Mouse (Mus musculus) midbrain, embryonic 16.5 days (tissue): Measurements from ENCODE around the gene Lrrc29. TPM values are rescaled to one million over a fixed set of nuclear protein-coding genes. Genes with fewer than 3 reads are reported as not detected.

ENCODE experiments used
- ATAC-seq: fragments of 200-750 bp; cut with Nextera tagmentation; 2 replicates; pipeline ENCODE4 v1.8.0; 2017; ENCODE audit warnings: moderate TSS enrichment
- H3K27ac ChIP-seq: fragments of 300-500 bp; sonication (generic); 2 replicates; pipeline ENCODE4 v1.5.1; 2014; ENCODE audit warnings: mild to moderate bottlenecking, low read length, mixed read lengths
- H3K27me3 ChIP-seq: fragments of 300-500 bp; sonication (generic); 2 replicates; pipeline ENCODE4 v1.6.1; 2014; ENCODE audit warnings: low read depth, low read length, mixed read lengths; ENCODE audit not compliant: control insufficient read depth, insufficient read depth
- H3K36me3 ChIP-seq: fragments of 300-500 bp; sonication (generic); 2 replicates; pipeline ENCODE4 v1.6.1; 2014; ENCODE audit warnings: mild to moderate bottlenecking, low read length, moderate library complexity, mixed read lengths; ENCODE audit not compliant: control insufficient read depth, insufficient read depth
- H3K4me1 ChIP-seq: fragments of 300-500 bp; sonication (generic); 2 replicates; pipeline ENCODE4 v1.6.1; 2014; ENCODE audit warnings: mild to moderate bottlenecking, low read length, mixed read lengths; ENCODE audit not compliant: control insufficient read depth, insufficient read depth
- H3K4me2 ChIP-seq: fragments of 300-500 bp; sonication (generic); 2 replicates; pipeline ENCODE4 v1.6.1; 2014; ENCODE audit warnings: mild to moderate bottlenecking, low read length, mixed read lengths
- H3K4me3 ChIP-seq: fragments of 300-500 bp; sonication (generic); 2 replicates; pipeline ENCODE4 v1.5.1; 2014; ENCODE audit warnings: low read depth, mild to moderate bottlenecking, low read length, moderate library complexity, mixed read lengths
- H3K9ac ChIP-seq: fragments of 300-500 bp; sonication (generic); 2 replicates; pipeline ENCODE4 v1.6.1; 2014; ENCODE audit warnings: low read depth, low read length, mixed read lengths
- H3K9me3 ChIP-seq: fragments of 300-500 bp; sonication (generic); replicated peaks from 2 replicates; pipeline ENCODE4 v1.6.1; 2014; ENCODE audit warnings: mild to moderate bottlenecking, low read length, mixed read lengths; ENCODE audit not compliant: control insufficient read depth, poor library complexity, severe bottlenecking
- WGBS: fragments of 180-500 bp; shearing (Covaris S2); extraction: QIAGEN DNeasy Blood & Tissue Kit; methylation state at CpG from one replicate; pipeline ENCODE4 v1.1.7; 2014; 5-methylcytosine and 5-hydroxymethylcytosine counted together
- polyA plus RNA-seq: library from polyadenylated mRNA; unstranded; fragments of >200 nt; fragmentation: Nextera tagmentation; extraction: Ambion mirVana; gene quantifications from 2 replicates; pipeline ENCODE4 v1.2.1, GENCODE M21; 2015

The Lrrc29 gene
- polyA plus RNA-seq, 1 experiment from 2014 or later: 0.83 TPM

- peaks cover 15% of the 10 kb centered on the region for H3K36me3 ChIP-seq
- no peaks in the 10 kb centered on the region for H3K27me3 ChIP-seq
- ATAC-seq: no peak
- H3K9ac ChIP-seq: no peak overlapping the region
- no peak overlapping the region for H3K4me2 ChIP-seq
- WGBS: 84% methylated on average over 11 of the region's 11 CpGs
- H3K4me3 ChIP-seq: no peak overlapping the region
- no peaks in the 10 kb centered on the region for H3K9me3 ChIP-seq
- H3K4me1 ChIP-seq: no peaks in the 10 kb centered on the region
- no peak overlapping the region for H3K27ac ChIP-seq
Measured at GRCm38 (mm10) chr8:105318662-105319190, 7.4 kb downstream of the Lrrc29 start.

- Histone ChIP-seq H3K4me3 (no peak overlapping the region), H3K9ac (no peak overlapping the region), H3K9me3 (no peaks in the 10 kb centered on the region), H3K27me3 (no peaks in the 10 kb centered on the region), H3K36me3 (peaks cover 15% of the 10 kb centered on the region), H3K4me2 (no peak overlapping the region), H3K4me1 (no peaks in the 10 kb centered on the region), H3K27ac (no peak overlapping the region)
- no peak for ATAC-seq
- 96% methylated on average over 4 of the region's 4 CpGs for WGBS
Measured at GRCm38 (mm10) chr8:105317941-105318340, 8.1 kb downstream of the Lrrc29 start.

- Histone ChIP-seq H3K36me3 (peaks cover 20% of the 10 kb centered on the region), H3K9me3 (no peaks in the 10 kb centered on the region), H3K27me3 (no peaks in the 10 kb centered on the region), H3K4me2 (no peak overlapping the region), H3K4me3 (no peak overlapping the region), H3K27ac (no peak overlapping the region), H3K4me1 (no peaks in the 10 kb centered on the region), H3K9ac (no peak overlapping the region)
- WGBS: 94% methylated on average over 18 of the region's 18 CpGs
- ATAC-seq: no peak
Measured at GRCm38 (mm10) chr8:105315073-105315769, 10.9 kb downstream of the Lrrc29 start.

GRCm38 (mm10) chr8:105313622-105314402 is 12.3 kb downstream of the Lrrc29 start:
- no peaks in the 10 kb centered on the region for H3K9me3 ChIP-seq
- H3K4me3 ChIP-seq: no peak overlapping the region
- peaks cover 22% of the 10 kb centered on the region for H3K36me3 ChIP-seq
- H3K4me2 ChIP-seq: no peak overlapping the region
- WGBS: 85% methylated on average over 9 of the region's 9 CpGs
- no peaks in the 10 kb centered on the region for H3K4me1 ChIP-seq
- no peaks in the 10 kb centered on the region for H3K27me3 ChIP-seq
- H3K27ac ChIP-seq: no peak overlapping the region
- H3K9ac ChIP-seq: no peak overlapping the region
- ATAC-seq: no peak

- H3K27ac ChIP-seq: no peak overlapping the region
- peaks cover 24% of the 10 kb centered on the region for H3K36me3 ChIP-seq
- ATAC-seq: no peak
- no peak overlapping the region for H3K9ac ChIP-seq
- no peak overlapping the region for H3K4me2 ChIP-seq
- no peaks in the 10 kb centered on the region for H3K4me1 ChIP-seq
- no peak overlapping the region for H3K4me3 ChIP-seq
- H3K27me3 ChIP-seq: no peaks in the 10 kb centered on the region
- no peaks in the 10 kb centered on the region for H3K9me3 ChIP-seq
- WGBS: 93% methylated on average over 8 of the region's 8 CpGs
Measured at GRCm38 (mm10) chr8:105312891-105313481, 13.1 kb downstream of the Lrrc29 start.

GRCm38 (mm10) chr8:105311718-105312117 is 14.4 kb downstream of the Lrrc29 start:
- Histone ChIP-seq H3K9ac (no peak overlapping the region), H3K9me3 (no peaks in the 10 kb centered on the region), H3K4me2 (no peak overlapping the region), H3K27ac (no peak overlapping the region), H3K4me3 (no peak overlapping the region), H3K4me1 (no peaks in the 10 kb centered on the region), H3K27me3 (no peaks in the 10 kb centered on the region), H3K36me3 (peaks cover 34% of the 10 kb centered on the region)
- no peak for ATAC-seq
- WGBS: 83% methylated on average over 1 of the region's 1 CpGs

GRCm38 (mm10) chr8:105310118-105310517 is 16.0 kb downstream of the Lrrc29 start:
- H3K9ac ChIP-seq: no peak overlapping the region
- no peaks in the 10 kb centered on the region for H3K9me3 ChIP-seq
- H3K27me3 ChIP-seq: no peaks in the 10 kb centered on the region
- 86% methylated on average over 8 of the region's 8 CpGs for WGBS
- no peak overlapping the region for H3K4me2 ChIP-seq
- H3K36me3 ChIP-seq: peaks cover 30% of the 10 kb centered on the region
- ATAC-seq: no peak
- H3K27ac ChIP-seq: no peak overlapping the region
- H3K4me3 ChIP-seq: no peak overlapping the region
- H3K4me1 ChIP-seq: peaks cover 10% of the 10 kb centered on the region

GRCm38 (mm10) chr8:105309142-105309847 is 16.8 kb downstream of the Lrrc29 start:
- H3K27ac ChIP-seq: no peak overlapping the region
- H3K9ac ChIP-seq: no peak overlapping the region
- WGBS: 82% methylated on average over 15 of the region's 15 CpGs
- no peak overlapping the region for H3K4me3 ChIP-seq
- H3K4me1 ChIP-seq: peaks cover 10% of the 10 kb centered on the region
- H3K27me3 ChIP-seq: no peaks in the 10 kb centered on the region
- peaks cover 34% of the 10 kb centered on the region for H3K36me3 ChIP-seq
- H3K4me2 ChIP-seq: no peak overlapping the region
- no peaks in the 10 kb centered on the region for H3K9me3 ChIP-seq
- ATAC-seq: no peak
